Mouse (Mus musculus) hindlimb bud, embryonic 11.5 days (tissue): ENCODE measurements around the gene Adgrl2.

Source experiments
- DNase-seq: peaks from one replicate; pipeline ENCODE4 v3.0.0-alpha.2; 2012; ENCODE audit warnings: low read depth, low spot score; ENCODE audit errors: extremely low spot score

Gene Adgrl2

DNA sequence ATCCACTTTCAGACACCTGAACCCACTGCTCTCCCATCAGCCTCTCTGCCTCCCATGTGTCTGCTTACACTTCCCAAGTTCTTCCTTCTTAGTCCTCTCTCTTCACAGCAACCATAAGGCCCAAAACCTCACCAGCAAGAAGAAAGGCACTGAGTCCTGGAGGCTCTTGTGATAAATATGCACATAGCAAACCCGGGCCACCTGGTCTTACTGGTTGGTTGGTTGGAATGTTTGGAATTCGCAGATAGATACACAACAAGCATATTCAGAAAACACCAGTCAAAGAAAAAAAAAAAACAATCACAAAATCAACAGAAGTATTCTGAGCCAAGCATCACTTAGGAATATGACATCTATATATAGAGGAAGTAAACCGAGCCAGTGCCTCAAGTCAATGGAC lies 64.0 kb downstream of the Adgrl2 start:
- DNase-seq = no peak

DNA sequence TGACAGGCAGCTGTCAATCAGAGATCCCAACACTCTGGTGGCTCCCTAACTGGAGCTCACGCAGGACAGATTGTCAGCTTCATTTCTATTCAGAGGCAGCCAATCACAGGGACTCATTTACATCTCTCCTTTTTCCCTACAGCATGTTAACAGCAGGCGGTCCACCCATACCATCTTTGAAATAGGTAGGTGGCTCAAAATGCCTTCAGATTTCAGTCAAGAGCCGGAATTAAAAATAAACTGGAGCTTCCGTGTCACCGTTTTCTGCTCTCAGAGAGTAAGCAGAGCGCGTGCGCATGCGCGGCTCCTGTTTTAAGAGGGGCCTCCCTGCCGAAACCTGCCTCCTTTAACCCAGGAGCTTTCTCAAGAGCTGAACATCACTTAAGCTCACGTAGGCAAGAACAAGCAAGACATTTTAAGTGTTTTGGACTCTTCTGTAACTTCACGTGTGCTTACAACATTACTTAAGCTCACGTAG lies 67.7 kb downstream of the Adgrl2 start:
- no peak for DNase-seq

- DNase-seq = no peak
Measured at GRCm38 (mm10) chr3:148921966-148922587, 68.3 kb downstream of the Adgrl2 start.

DNA sequence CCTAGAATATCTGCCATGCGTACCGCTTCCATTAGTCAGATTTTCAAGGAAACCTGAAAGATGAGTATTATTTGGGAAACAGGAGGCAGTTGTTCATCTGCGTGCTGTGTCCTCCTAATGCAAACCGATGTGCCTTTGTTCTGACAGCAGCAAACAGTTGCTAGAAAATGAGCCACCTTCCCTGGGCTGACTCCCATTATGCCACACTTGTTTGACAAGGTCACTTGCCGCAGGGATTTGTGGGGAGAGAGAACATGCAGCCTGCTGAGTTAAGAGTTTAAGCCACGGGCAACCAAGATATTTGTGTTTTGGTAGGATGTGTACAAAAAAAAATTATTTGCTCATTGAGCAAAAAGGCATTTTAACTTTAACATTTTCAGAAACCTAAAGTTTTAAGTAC lies 69.5 kb downstream of the Adgrl2 start:
- DNase-seq = no peak

DNA sequence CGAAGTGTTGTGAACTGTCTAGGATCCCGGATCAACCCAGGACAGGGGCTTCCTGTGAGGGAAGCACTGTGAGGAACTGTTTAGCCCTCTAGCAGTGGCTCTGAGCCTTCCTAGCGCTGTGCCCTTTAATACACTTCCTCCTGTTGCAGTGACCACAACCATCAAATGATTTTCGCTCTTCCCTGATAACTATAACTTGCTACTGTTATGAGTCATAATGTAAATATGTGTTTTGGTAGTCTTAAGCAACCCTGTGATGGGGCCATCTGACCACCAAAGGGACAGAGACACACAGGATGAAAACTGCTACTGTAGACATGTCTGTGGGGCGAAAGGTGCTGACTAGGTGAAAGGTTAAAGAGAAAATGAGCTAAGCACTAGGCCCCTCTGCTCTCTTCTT lies 71.9 kb downstream of the Adgrl2 start:
- no peak for DNase-seq

GRCm38 (mm10) chr3:148917837-148918236 lies 72.5 kb downstream of the Adgrl2 start:
- DNase-seq = no peak

DNA sequence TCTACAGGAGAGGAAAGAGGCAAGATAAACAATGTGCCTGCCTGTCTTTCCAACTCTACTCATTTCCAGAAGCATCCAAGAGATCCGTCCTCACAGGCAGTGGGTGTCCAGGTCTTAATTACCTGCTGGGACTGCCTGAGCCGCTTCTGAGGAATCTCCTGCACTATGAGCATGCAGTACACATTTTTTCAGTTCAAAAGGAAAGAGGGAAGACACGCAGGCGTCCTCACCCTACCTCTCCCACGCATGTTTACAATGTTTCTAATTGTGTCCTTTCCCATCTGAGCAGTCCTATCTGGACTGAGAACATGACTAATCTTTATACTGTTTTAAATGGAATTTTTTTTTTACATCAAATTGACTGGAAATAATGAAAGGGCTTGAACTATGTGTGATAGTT lies 74.1 kb downstream of the Adgrl2 start:
- DNase-seq = no peak

DNA sequence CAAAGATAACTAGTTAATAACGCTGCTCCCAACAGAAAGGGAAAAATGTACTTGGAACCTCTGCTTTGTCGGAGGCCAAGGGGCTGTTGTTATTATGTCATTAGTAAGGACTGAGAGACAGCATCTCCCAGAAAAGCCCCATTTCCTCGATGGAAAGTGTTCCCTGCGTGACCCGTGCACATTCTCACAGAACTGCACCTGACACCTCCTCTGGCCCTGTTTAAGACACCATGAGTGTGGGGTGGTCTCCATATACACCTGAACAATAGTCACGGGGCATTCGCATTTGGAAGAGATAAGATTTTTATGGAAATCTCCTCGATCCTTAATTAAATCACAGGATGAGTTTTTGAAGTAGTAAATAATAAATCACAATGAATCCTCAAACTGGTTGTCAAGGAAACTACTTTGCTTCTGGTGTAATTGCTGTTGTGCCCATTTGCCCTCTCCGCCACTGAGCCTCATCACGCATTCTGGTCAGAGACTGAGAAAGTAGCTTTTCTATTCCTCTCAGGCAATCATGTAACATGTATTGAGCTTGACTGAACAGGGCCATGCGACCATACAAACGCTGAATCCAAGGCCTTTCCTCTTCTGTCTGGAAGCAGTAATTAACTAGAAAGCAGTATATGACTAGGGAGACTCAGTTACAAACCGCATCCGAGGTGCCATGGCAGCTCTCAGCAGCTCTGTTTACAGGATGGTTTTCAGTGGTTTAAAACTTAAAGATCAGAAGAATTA lies 77.2 kb downstream of the Adgrl2 start:
- no peak for DNase-seq

- no peak for DNase-seq
Measured at GRCm38 (mm10) chr3:148912536-148912935, 77.8 kb downstream of the Adgrl2 start.

GRCm38 (mm10) chr3:148907873-148908272 lies 82.5 kb downstream of the Adgrl2 start:
- DNase-seq = no peak

DNA sequence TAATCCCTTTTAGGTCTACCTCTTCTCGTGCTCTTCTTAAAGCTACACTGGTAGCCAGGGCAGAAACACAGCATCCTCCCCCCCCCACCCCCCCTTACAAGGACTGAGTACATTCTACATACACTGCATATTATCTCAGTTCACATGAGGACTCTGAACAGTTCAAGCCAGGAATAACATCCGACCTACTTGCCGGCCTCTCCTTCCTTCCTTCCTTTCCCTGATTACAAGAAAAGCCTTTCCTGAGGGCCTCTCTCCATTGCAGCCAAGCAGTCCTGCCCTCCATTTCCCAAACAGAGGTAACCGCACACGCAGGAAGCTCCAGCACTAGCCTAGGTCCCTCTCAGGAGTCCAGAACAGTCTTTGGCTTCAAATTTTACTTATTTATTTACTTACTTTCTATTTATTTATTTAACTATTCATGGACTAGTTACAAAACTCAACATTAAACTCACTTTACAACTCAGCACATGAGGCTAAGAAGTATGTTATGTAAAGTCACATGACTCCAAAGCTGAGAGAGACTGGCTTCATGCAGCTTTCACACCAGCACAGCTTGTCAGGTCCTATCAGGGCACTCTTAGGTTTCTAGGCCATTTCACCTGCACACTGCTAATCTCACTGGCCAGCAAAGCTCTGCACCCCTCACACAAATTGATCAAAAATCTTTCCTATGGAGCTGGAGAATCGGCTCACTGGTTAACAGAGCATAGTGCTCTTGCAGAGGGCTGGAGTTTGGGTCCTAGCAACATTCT lies 83.2 kb downstream of the Adgrl2 start:
- DNase-seq = no peak

- no peak for DNase-seq
Measured at GRCm38 (mm10) chr3:148905906-148906779, 84.2 kb downstream of the Adgrl2 start.

- DNase-seq = no peak
Measured at GRCm38 (mm10) chr3:148905435-148905834, 84.9 kb downstream of the Adgrl2 start.

DNA sequence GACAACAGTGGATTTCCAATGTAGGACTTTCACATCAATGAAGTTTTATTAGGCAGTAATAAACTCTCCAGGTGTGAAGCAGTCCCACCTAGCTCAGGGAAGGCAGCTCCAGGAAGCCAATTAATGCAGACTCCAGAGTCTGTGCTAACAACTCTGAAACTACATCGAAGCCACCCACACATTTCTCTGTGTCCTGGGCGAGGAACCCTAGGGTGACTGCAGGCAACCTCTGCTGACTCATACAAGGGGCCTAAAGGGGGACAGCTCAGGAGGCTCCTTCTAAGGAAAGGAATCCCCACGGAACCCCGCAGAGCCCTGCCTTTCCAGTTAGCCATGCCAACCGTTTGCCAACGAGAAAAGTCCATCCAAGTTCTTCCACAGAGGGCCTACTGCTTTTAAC lies 90.5 kb downstream of the Adgrl2 start:
- no peak for DNase-seq

DNA sequence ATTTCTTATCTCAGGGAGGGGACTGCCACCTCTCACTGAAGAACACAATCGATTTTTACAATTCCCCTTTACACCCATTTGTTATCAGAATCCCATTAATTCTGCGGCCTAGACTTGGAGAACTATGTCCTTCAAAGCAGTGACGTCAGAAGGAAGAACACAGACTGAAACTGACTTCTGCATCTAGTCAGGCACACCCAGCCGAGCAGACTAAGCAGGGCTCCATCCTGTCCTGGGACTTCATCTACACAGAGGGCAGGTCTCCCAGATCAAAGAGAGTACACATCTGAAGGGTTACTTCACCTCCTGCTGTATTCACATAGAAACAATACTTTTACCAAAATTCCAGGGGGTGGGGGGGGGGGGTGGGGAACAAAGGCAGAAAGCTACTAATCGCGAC lies 90.9 kb downstream of the Adgrl2 start:
- no peak for DNase-seq

DNA sequence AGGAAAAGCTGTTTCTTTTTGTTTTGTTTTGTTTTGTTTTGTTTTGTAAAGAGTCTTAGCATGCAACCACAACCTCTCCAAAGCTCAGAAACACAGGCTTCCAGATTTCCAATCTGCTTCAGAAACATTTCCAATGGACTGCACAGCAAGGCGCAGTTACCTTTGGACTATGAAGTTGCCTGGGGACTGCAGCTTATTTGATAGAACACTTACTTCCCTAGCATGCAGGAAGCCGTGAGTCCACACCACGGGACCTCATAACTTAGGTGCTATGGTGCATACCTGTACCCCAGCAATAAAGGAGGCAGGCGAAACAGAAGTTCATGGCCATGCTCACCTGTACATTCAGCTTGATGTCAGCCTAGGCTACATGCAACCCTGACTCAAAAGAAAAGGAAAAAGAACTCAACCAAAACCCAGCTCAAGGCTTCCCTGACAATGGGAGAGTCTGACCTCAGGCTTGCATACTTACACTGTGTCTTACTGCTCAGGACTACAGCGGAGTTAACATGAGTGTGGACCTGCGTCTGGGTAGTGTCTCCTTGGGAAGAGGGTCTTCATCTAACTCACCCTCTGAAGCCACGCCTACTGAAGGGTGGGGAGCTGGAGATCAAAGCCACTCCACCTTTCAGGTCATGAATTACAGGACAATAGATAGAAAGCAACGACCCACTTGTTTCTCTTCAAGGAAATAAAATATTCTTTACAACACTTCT lies 91.7 kb downstream of the Adgrl2 start:
- DNase-seq = no peak

GRCm38 (mm10) chr3:148896281-148896680 lies 94.1 kb downstream of the Adgrl2 start:
- DNase-seq = no peak

DNA sequence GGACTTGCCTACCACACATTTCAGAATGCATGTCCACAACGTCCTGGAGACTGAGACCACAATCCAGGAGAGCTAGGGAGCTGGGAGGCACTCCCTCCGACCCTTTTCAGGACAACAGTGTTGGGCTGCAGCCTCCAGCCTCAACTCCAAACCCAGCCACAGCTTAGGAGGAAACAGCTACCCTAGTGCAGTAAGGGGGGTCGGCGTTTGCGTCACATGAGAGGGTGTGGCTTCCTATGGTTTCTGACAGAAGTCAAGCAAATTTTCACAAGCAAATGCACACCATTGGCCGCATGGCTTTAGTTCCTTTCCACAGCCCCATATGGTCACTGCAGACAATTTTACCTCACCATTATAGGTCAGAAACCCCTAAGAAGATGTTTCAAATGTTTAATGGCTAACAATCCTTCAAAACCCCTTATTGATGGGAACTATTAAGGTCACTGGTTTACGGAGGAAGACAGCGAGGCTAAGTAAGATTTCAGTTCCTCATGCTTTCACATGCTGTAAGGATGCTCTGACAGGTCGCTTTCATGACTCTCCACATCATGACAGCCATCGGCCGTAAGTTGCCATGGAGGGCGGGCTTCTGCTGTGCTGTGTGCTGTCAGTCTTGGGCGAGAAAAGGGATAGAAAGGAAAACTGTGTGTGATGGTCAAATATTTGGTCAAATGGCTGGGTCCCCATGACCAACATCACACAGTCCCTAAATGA lies 94.8 kb downstream of the Adgrl2 start:
- DNase-seq = no peak

DNA sequence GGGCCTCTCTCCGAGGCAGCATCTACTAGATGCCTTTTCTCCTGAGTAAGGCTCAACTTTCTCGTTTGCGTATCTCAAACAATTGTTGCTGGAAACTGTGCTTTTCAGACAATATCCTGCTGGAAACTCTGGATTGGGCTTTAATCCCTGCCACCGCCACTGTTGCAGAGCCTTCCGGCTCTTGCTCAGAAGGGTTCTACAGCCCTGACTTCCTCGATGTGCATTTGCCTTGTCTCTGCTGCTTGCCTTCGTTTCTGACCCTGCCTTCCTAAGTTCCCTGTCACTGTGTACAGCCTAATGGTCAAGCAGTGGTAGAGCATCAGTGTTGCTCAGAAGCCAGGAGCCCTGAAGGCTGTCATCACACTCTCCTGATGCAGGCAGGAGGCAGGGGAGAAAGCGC lies 95.5 kb downstream of the Adgrl2 start:
- no peak for DNase-seq

DNA sequence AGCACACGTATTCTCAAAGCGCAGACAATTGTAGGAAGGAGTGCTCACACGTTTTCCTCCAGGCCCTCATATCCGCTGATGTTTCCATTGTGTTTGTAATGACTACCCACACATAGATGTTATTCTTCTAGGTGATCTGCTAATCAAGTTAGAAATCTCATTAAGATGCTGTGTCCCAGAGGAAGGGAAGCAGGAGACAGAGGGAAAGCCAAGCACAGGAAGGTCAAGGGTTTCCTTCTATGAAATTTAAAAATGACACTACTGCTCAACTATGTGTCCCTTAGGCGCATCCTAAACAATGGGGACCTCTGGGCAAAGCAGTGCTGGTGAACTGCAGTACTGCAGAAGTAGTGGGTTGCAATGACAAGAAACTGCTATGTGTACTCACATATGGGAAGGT lies 102.5 kb downstream of the Adgrl2 start:
- DNase-seq = no peak
